Mouse (Mus musculus) embryonic fibroblast, embryonic 13.5 days (primary cell): Measurements from ENCODE around the gene Tmub1. TPM values are rescaled to one million over a fixed set of nuclear protein-coding genes. Genes with fewer than 3 reads are reported as not detected.

Experiments
- H3K27ac ChIP-seq: 2 replicates; pipeline ENCODE4 v1.5.1; 2012; ENCODE audit warnings: low read length, control low read depth, inconsistent platforms; ENCODE audit not compliant: insufficient read depth
- H3K4me1 ChIP-seq: 2 replicates; pipeline ENCODE4 v1.6.1; 2011; ENCODE audit warnings: low read length; ENCODE audit not compliant: control insufficient read depth, insufficient read depth
- H3K4me3 ChIP-seq: 2 replicates; pipeline ENCODE4 v1.5.1; 2011; ENCODE audit warnings: mild to moderate bottlenecking, control low read depth, low read length; ENCODE audit not compliant: insufficient read depth
- CTCF ChIP-seq: IDR thresholded peaks from 2 replicates; pipeline ENCODE4 v1.5.1; 2011; ENCODE audit warnings: mild to moderate bottlenecking, control low read depth, low read length, moderate library complexity, borderline replicate concordance; ENCODE audit not compliant: insufficient read depth
- POLR2A ChIP-seq: IDR thresholded peaks from 2 replicates; pipeline ENCODE4 v1.6.1; 2011; ENCODE audit warnings: low read depth, mild to moderate bottlenecking, control low read depth, low read length, moderate library complexity
- polyA plus RNA-seq: library from polyadenylated mRNA; stranded (reverse); fragments of >200 nt; gene quantifications from 2 replicates; pipeline ENCODE4 v1.2.4, GENCODE M21; 2011; ENCODE audit warnings: low read depth; ENCODE audit not compliant: missing spikeins, insufficient read length

Gene Tmub1
- polyA plus RNA-seq, 1 experiment, result 9.8 TPM

- peak within 1 kb of the TSS; percentile 75 for H3K4me3 ChIP-seq
- peak within 1 kb of the TSS; percentile 55 for H3K27ac ChIP-seq
- TF ChIP-seq POLR2A, result no peak; the same call in none of the 2 replicates
- TF ChIP-seq CTCF, result no peak
- peaks cover 4% of the 10 kb centered on the region; the same call in 1 of the 2 replicates for H3K4me1 ChIP-seq
Observed at GRCm38 (mm10) chr5:24444746-24445427, 2.8 kb downstream of the Tmub1 start, which contains the start of gene Fastk. Fastk (minus strand) TSS chr5:24445287.

GRCm38 (mm10) chr5:24443927-24444326 is 3.7 kb downstream of the Tmub1 start:
- TF ChIP-seq POLR2A (peak; percentile 19; the same call in 1 of the 2 replicates), CTCF (no peak)
- peaks cover 4% of the 10 kb centered on the region; the same call in 1 of the 2 replicates for H3K4me1 ChIP-seq
- peak overlapping the region; percentile 75 for H3K4me3 ChIP-seq
- H3K27ac ChIP-seq, result no peak overlapping the region

- Histone ChIP-seq H3K4me3 (no peak overlapping the region), H3K27ac (no peak overlapping the region), H3K4me1 (peaks cover 4% of the 10 kb centered on the region; the same call in 1 of the 2 replicates)
- no peak for TF ChIP-seq CTCF
- TF ChIP-seq POLR2A, result no peak; the same call in 1 of the 2 replicates
Observed at GRCm38 (mm10) chr5:24443204-24443603, 4.5 kb downstream of the Tmub1 start.

GRCm38 (mm10) chr5:24442029-24442428 is 5.6 kb downstream of the Tmub1 start:
- H3K4me1 ChIP-seq, result peaks cover 4% of the 10 kb centered on the region; the same call in 1 of the 2 replicates
- H3K27ac ChIP-seq, result no peak overlapping the region
- TF ChIP-seq CTCF (no peak), POLR2A (no peak; the same call in 1 of the 2 replicates)

GRCm38 (mm10) chr5:24441187-24441586 is 6.5 kb downstream of the Tmub1 start:
- Histone ChIP-seq H3K27ac (no peak overlapping the region), H3K4me1 (peaks cover 4% of the 10 kb centered on the region; the same call in 1 of the 2 replicates), H3K4me3 (no peak overlapping the region)
- TF ChIP-seq POLR2A, result no peak
- TF ChIP-seq CTCF, result no peak

More at GRCm38 (mm10) chr5:24442029-24442428, 5.6 kb downstream of the Tmub1 start:
- no peak overlapping the region for H3K4me3 ChIP-seq

- Histone ChIP-seq H3K4me1 (no peaks in the 10 kb centered on the region), H3K4me3 (no peak overlapping the region), H3K27ac (no peak overlapping the region)
- no peak for TF ChIP-seq CTCF
- TF ChIP-seq POLR2A, result no peak
Observed at GRCm38 (mm10) chr5:24433993-24434392, 13.7 kb downstream of the Tmub1 start.

GRCm38 (mm10) chr5:24428596-24428995 is 19.1 kb downstream of the Tmub1 start:
- peak overlapping the region; percentile 3; the same call in 1 of the 2 replicates for H3K4me3 ChIP-seq
- H3K4me1 ChIP-seq, result peaks cover 4% of the 10 kb centered on the region
- H3K27ac ChIP-seq, result no peak overlapping the region
- TF ChIP-seq POLR2A, result peak; percentile 43; the same call in 1 of the 2 replicates
- TF ChIP-seq CTCF, result no peak

- Histone ChIP-seq H3K4me3 (peak overlapping the region; percentile 3; the same call in 1 of the 2 replicates), H3K27ac (no peak overlapping the region), H3K4me1 (peaks cover 4% of the 10 kb centered on the region)
- TF ChIP-seq POLR2A (no peak), CTCF (no peak)
Observed at GRCm38 (mm10) chr5:24427981-24428402, 19.7 kb downstream of the Tmub1 start.

GRCm38 (mm10) chr5:24427285-24427633 is 20.4 kb downstream of the Tmub1 start:
- H3K4me1 ChIP-seq, result peaks cover 4% of the 10 kb centered on the region
- TF ChIP-seq POLR2A, result no peak
- no peak for TF ChIP-seq CTCF
- H3K27ac ChIP-seq, result peak overlapping the region; percentile 27
- peak overlapping the region; percentile 74 for H3K4me3 ChIP-seq
